Mouse (Mus musculus) embryonic facial prominence, embryonic 12.5 days (tissue): ENCODE measurements at regions not wholly inside any gene's neighbourhood (a gene's known extent, or its start where the extent isn't known, plus 50 kb on each side); places are given as distances from the start of the nearest gene placed in this dataset.
A peak's percentile ranks its signal among the peaks of the same experiment; 100 is the strongest.
"Not testable (repeated sequence)": the region's sequence is repeated elsewhere in the genome, so short reads cannot be mapped to it uniquely, and the experiment has no call there.

Experiments used
- ATAC-seq: fragments of 200-750 bp; cut with Nextera tagmentation; 2 replicates; pipeline ENCODE4 v1.8.0; 2017; ENCODE audit not compliant: insufficient number of reproducible peaks, insufficient read depth, low FRiP score, low TSS enrichment
- H3K27ac ChIP-seq: fragments of 300-500 bp; sonication (generic); 2 replicates; pipeline ENCODE4 v1.5.1; 2016; ENCODE audit warnings: mild to moderate bottlenecking
- H3K27me3 ChIP-seq: fragments of 300-500 bp; sonication (generic); 2 replicates; pipeline ENCODE4 v1.6.1; 2016; ENCODE audit warnings: mild to moderate bottlenecking, moderate library complexity
- H3K36me3 ChIP-seq: fragments of 300-500 bp; sonication (generic); 2 replicates; pipeline ENCODE4 v1.6.1; 2016; ENCODE audit warnings: mild to moderate bottlenecking
- H3K4me1 ChIP-seq: fragments of 300-500 bp; sonication (generic); 2 replicates; pipeline ENCODE4 v1.6.1; 2016
- H3K4me2 ChIP-seq: fragments of 300-500 bp; sonication (generic); replicated peaks from 2 replicates; pipeline ENCODE4 v1.6.1; 2016; ENCODE audit warnings: mild to moderate bottlenecking, moderate library complexity
- H3K4me3 ChIP-seq: fragments of 300-500 bp; sonication (generic); 2 replicates; pipeline ENCODE4 v1.5.1; 2016; ENCODE audit warnings: mild to moderate bottlenecking
- H3K9ac ChIP-seq: fragments of 300-500 bp; sonication (generic); 2 replicates; pipeline ENCODE4 v1.6.1; 2016; ENCODE audit warnings: mild to moderate bottlenecking, moderate library complexity
- H3K9me3 ChIP-seq: fragments of 300-500 bp; sonication (generic); 2 replicates; pipeline ENCODE4 v1.6.1; 2016; ENCODE audit warnings: mild to moderate bottlenecking, moderate library complexity
- WGBS: fragments of 180-500 bp; shearing (Covaris S2); methylation state at CpG from one replicate; pipeline ENCODE4 v1.1.7; 2016; 5-methylcytosine and 5-hydroxymethylcytosine counted together

DNA sequence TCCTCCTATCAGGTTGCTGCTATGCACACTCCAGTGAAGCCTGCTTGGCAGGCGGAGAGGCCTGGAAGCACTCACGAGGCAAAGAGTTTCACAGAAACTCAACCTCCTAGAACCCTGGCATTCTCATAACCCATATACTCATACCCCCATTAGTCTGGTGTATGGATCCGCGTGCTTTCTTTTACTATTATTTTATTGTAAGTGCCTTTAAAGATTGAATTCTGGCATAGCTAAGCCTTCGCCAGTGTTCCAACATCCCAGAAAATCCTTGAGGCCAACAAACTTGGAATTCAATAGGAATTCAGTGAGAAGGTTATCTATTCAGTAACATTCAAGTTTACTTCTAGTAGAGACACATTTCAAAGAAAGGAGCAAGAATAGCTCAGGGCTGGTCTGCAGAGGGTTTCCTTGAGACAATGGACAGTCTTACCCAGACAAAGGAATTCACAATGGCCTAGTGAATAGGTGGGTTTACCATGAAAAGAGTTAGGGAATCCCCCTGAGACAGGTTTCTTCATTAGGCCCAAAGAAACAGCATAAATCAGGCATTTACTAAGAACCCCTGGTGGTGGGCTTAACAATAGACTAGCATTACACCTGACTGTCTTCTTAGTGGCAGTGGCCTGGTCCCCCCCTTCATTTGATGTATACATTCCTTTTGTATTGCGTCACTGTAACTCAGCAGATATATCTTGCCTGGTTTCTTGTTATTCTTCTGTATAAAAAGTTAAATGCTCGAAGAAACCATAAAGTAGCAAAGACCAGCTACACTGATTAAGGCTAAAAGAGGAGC is 80.8 kb upstream of the Gm15446 start:
- not testable (repeated sequence) for H3K9me3 ChIP-seq, H3K36me3 ChIP-seq, H3K4me3 ChIP-seq, H3K27me3 ChIP-seq, H3K9ac ChIP-seq, H3K4me1 ChIP-seq, H3K4me2 ChIP-seq, H3K27ac ChIP-seq, ATAC-seq
- 85% methylated on average over 7 of the region's 7 CpGs for WGBS

DNA sequence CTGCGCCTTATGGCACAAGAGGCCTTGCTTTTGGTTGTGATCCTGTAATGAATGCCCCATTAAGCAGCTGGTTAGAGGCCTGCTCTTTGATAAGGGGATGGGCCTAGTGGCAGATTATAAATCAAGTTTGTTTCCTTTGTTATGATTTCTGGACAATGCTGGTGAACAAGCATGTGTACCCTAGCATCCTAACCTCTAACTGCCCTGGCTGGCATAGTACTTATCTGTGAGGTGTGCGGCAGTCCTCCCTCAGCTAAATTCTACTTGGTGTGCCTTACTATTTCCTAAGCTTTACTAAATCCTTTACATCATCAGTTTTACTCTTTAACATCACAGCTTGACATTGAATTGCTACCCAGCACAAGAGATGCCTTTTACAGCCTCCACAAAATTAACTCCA is 79.0 kb upstream of the Gm15446 start:
- not testable (repeated sequence) for H3K27me3 ChIP-seq, H3K36me3 ChIP-seq, H3K4me1 ChIP-seq, H3K27ac ChIP-seq, ATAC-seq, H3K9me3 ChIP-seq, H3K9ac ChIP-seq
- 94% methylated on average over 2 of the region's 2 CpGs for WGBS
- Histone ChIP-seq H3K4me2 (peak overlapping the region; percentile 49), H3K4me3 (peak overlapping the region; percentile 47)

DNA sequence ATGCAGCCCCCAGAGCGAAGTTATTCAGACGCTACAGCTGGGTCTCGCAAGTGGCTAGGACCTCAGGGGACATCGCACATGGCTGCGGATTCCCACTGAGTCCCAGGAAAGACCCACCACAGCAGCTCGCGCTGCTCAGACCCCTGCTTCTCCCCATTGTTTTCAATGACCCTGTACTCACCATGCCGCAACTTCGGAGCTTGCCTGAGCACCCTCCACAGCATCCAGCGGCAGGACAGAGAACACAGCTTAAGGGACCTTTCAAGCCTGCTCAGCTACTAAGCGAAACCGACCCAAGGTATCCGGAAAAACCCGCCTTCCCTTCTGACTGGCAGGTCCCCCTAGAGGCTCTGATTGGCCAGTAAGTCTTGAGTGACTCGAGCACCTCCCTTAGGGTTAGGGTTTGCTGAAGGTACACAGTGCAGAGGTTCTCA is 78.4 kb upstream of the Gm15446 start:
- no peaks in the 10 kb centered on the region for H3K36me3 ChIP-seq
- WGBS = 8% methylated on average over 15 of the region's 15 CpGs
- ATAC-seq = peak; percentile 79
- no peaks in the 10 kb centered on the region for H3K9me3 ChIP-seq
- peak overlapping the region; percentile 47 for H3K4me3 ChIP-seq
- peak overlapping the region; percentile 49 for H3K4me2 ChIP-seq
- no peak overlapping the region for H3K27ac ChIP-seq
- no peaks in the 10 kb centered on the region for H3K27me3 ChIP-seq
- peak overlapping the region; percentile 43 for H3K9ac ChIP-seq
- no peaks in the 10 kb centered on the region for H3K4me1 ChIP-seq

DNA sequence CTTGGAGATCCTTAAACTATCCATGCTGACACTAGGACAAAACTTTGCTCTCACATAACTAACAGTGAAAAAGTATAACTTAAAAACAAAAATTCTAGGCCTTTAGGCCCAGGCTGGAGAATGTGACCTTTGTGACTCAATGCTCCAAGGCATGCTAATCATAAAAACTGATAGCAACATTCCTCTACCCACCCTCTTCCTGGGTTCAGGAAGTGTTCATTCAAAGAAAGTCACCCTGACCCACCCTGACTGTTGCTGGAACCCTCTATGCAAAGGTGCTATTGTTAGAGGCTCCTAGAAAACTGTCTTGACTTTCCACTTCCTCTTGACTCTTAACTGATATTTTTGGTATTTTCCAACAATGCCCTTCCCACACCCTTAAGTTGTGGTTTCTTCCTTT is 72.0 kb upstream of the Gm15446 start:
- not testable (repeated sequence) for H3K4me1 ChIP-seq, H3K27me3 ChIP-seq, H3K9me3 ChIP-seq, H3K36me3 ChIP-seq, H3K27ac ChIP-seq, H3K9ac ChIP-seq, ATAC-seq, H3K4me3 ChIP-seq, H3K4me2 ChIP-seq

DNA sequence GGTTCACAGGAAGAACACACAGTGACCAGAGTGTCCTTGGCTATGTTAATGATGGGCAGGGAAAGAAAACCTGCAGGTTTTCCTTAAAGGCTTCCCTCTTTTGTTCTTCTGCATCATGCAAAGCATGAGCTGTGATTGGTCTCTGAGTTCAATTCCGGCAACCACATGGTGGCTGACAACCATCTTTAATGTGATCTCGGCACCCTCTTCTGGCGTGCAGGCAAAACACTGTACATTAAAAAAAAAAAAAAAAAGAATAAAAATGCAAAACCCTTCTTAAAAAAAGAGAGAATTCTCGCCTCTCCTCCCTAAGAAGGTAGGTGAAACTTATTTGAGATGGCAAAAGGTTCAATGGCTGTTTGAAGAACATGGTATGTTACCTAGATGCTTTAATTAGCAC is 62.8 kb upstream of the Gm15446 start:
- Histone ChIP-seq H3K9ac (no peak overlapping the region), H3K4me2 (no peak overlapping the region), H3K4me1 (no peaks in the 10 kb centered on the region), H3K9me3 (no peaks in the 10 kb centered on the region), H3K4me3 (no peak overlapping the region), H3K27me3 (no peaks in the 10 kb centered on the region), H3K27ac (no peak overlapping the region), H3K36me3 (no peaks in the 10 kb centered on the region)
- 77% methylated on average over 4 of the region's 4 CpGs for WGBS
- no peak for ATAC-seq

DNA sequence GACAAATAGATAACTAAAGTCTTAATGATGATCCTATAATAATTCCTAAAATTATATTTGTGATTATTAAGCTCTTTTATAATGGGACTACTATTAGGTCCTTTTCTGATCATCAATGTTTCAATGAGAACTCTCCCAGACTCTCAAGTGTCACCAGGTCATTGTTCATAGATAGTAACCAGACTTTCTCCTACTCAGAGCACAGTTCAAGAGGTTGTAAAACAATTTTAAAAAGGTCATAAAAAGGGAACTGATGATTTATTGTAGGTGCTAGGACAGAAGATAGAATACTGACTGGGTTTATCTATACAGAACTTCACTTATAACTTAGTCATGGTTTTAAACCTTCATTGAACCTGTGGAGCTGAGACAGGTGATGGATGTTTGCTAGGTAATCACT is 58.7 kb upstream of the Gm15446 start:
- H3K27ac ChIP-seq, H3K4me2 ChIP-seq, H3K36me3 ChIP-seq, ATAC-seq, H3K9me3 ChIP-seq, H3K9ac ChIP-seq, H3K4me3 ChIP-seq, H3K27me3 ChIP-seq, H3K4me1 ChIP-seq: not testable (repeated sequence)

DNA sequence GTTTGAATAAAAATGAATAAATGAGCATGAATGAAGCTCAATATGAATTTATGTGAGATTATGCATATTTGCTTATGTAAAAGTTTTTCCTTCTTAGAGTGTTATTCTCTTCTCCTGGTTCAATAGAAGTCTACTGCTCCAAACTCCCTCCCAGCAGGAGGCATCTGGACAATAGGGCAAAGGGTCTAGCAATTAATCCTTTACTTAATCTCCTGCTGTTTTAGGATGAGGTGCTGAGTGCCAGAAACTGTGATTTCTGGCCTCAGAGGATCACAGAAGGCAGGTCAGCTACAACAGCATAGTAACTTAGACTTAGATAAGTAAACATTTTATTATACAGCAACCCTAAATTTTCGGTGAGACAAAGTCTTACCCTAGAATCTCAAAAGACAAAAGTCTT is 57.6 kb upstream of the Gm15446 start:
- H3K4me2 ChIP-seq = no peak overlapping the region
- no peaks in the 10 kb centered on the region for H3K9me3 ChIP-seq
- ATAC-seq = no peak
- no peaks in the 10 kb centered on the region for H3K27me3 ChIP-seq
- H3K36me3 ChIP-seq = no peaks in the 10 kb centered on the region
- WGBS = 85% methylated on average over 1 of the region's 1 CpGs
- no peak overlapping the region for H3K9ac ChIP-seq
- H3K4me3 ChIP-seq = no peak overlapping the region
- 0 out of 2 replicates have a peak, but pooled peaks cover 5% of the 10 kb centered on the region for H3K4me1 ChIP-seq
- H3K27ac ChIP-seq = no peak overlapping the region

DNA sequence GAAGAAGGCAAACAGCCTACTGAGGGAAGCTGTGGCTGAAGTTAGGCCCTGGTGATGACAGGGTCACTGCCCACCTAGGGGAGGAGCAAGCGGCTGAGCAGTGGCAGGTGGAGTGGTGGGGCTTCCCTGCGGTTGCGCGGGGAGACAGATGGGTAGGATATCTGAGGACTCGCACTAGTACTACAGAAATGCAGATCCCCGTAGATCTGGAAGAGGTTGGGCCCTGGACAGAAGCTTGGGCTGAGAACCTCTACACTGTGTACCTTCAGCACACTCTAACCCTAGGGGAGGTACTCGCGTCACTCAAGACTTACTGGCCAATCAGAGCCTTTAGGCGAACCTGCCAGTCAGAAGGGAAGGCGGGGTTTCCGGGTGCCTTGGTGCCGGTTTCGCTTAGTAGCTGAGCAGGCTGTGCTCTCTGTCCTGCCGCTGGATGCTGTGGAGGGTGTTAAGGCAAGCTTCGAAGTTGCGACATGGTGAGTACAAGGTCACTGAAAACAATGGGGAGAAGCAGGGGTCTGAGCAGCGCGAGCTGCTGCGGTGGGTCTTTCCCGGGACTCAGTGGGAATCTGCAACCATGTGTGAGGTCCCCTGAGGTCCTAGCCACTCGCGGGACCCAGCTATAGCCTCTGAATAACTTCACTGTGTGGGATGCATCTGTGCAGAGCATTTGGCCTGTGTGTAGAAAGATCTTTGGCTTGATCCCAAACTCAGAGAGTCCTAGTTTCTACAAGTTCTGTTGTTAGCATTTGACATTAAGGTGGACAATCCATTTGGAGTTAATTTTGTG is 56.7 kb upstream of the Gm15446 start:
- WGBS = under 1% methylated on average over 22 of the region's 22 CpGs
- no peak overlapping the region for H3K27ac ChIP-seq
- H3K36me3 ChIP-seq = no peaks in the 10 kb centered on the region

DNA sequence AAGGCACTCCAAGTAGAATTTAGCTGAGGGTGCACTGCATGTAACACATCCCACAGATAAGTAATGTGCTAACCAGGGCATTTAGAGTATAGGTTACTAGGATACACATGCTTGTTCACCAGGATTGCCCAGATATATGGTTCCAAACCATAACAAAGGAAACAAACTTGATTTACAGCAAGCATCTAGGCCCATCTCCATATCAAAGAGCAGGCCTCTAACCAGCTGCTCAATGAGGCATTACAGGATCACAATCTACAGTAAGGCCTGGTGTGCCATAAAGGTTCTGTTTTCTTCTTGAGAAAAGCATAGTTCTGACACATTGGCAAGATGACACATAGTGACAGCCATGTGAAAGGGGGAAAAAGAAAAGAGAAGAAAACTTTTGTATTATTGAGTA is 56.0 kb upstream of the Gm15446 start:
- ATAC-seq = not testable (repeated sequence)
- peak overlapping the region; percentile 53 for H3K4me2 ChIP-seq

More for the DNA sequence above, 56.7 kb upstream of the Gm15446 start:
- Histone ChIP-seq H3K9me3 (no peaks in the 10 kb centered on the region), H3K4me1 (0 out of 2 replicates have a peak, but pooled peaks cover 5% of the 10 kb centered on the region), H3K27me3 (no peaks in the 10 kb centered on the region), H3K4me2 (peak overlapping the region; percentile 53), H3K4me3 (peak overlapping the region; percentile 66), H3K9ac (peak overlapping the region; percentile 64)
- ATAC-seq = peak; percentile 99

More for the DNA sequence above, 56.0 kb upstream of the Gm15446 start:
- H3K27ac ChIP-seq, H3K36me3 ChIP-seq, H3K4me1 ChIP-seq, H3K27me3 ChIP-seq, H3K9me3 ChIP-seq, H3K9ac ChIP-seq: not testable (repeated sequence)
- H3K4me3 ChIP-seq = peak overlapping the region; percentile 66
